Mouse (Mus musculus) kidney, postnatal 14 days (tissue): Measurements from ENCODE around the gene Ranbp9.
"Not testable (repeated sequence)": the region's sequence is repeated elsewhere in the genome, so short reads cannot be mapped to it uniquely, and the experiment has no call there.

Source experiments
- DNase-seq: peaks from one replicate; pipeline ENCODE4 v3.0.0; 2022; ENCODE audit warnings: mixed read lengths

The Ranbp9 gene

DNA sequence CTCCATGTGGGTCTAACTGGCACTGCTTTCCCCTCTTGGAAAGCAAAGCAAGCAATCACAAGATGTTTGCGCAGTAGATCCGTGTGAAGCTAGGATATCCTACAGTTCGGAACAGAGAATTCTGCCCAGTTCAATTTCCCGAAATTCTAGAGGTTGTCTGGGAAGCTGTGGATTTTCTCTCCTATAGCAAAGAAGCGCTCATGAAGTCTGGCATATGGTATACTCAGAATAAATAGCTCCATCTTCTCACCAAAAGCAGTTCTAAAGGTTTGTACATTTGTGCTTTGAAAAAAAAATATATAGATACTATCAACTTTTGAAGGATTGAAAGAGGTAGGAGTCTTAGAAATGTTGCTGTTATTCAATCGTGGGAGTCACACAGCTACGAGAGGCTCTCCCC is 14.6 kb upstream of the Ranbp9 start:
- DNase-seq = no peak

DNA sequence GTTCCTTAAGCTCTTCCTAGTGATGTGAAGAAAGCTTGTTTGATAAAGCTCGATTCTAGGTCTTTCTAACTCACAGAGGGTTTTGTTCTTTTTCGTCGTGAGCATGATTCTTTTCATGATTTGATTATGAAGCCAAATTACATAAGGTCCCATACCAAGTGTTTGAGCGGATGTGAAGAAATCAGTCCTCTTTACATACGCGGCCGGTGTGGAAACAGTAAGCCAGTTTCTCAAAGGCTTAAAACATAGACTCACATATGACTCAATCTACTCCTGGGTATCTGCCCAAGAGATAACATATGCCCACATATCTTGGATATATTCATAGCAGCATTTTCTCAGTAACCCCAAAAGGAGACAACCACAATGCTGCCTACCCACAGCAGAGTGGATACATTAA is 12.6 kb upstream of the Ranbp9 start:
- DNase-seq = no peak

DNA sequence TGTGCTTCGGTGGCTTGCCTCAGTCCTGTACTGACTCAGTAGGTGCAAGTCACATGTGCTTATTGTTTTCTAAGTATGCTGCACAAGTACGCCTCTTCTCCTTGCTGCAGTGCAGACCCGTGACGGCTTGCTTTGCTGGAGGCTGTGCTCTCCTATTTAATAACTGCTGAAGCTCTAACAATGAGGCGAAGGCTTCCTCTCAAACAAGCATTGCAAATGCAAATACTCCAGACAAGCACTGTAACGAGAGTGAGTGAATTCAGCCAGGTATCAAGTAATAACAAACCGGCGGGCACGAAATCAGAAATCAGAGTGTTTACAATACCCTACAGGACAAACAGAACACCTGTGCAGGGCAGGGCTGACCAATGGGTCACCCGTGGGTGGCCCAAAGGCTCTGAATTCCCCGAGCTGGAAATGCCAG is 12.0 kb upstream of the Ranbp9 start:
- DNase-seq = no peak

DNA sequence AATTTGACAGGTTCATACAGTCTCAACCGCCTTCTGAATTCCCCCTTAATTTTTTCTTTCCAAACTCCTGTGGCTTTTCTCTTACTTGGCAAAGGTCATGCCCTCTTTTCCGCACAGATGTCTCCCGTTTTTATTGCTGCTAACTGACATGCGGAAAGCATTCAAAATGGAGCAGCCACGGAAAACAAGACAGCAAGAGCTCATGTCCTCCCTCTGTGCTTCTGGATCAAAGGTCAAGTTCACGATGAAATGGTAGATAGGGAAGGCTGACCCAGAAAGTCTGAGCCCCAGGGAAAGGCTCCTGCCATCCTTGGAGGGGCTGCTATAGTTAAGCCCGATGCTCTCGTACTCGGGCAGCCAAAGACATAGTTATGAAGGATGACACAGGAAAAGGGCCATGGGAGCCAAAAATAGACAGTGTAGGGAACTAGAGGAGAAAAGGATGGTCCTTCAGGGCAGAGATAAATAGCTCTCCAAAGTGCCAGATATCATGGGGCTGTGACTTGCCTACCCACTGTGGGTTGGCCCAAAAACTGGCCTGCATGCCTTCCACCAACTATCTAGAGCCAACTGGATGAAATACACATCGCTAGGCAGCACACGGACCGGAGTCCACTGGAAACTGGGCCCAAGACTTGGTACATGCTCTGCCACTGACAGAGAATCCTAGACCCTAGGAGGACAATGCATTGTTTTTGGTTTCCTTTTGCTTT is 5.6 kb upstream of the Ranbp9 start:
- no peak for DNase-seq

DNA sequence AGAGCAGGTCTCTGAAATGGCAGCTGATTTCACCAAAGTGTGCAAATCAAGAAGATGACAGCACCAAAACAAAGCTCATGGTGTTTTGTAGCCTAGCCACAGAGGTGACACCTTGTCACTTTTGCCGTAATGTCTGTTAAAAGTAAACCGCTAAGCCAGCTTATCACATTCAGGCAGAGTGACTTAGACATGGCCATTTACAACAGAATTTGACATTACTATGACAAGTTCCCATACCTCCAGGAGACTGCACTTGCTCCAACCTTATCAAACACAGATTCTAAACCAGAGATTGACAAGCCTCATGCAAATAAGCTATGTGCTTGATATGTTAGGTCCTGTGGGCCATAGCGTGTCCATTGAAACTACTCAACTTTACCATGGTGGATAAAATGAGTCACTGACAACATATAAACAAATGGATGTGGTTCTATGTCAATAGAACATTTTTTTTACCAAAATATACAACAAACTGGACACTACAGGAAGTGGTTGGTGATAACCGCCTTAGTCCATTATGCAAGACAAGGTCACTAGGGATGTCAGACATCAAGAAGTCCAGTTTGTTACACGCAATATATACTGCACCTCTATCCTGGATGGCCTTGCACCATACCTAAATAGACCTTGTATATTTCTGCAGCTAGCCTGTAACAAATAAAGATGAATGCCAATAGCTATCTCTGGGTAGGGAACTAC is 4.3 kb upstream of the Ranbp9 start:
- no peak for DNase-seq

DNA sequence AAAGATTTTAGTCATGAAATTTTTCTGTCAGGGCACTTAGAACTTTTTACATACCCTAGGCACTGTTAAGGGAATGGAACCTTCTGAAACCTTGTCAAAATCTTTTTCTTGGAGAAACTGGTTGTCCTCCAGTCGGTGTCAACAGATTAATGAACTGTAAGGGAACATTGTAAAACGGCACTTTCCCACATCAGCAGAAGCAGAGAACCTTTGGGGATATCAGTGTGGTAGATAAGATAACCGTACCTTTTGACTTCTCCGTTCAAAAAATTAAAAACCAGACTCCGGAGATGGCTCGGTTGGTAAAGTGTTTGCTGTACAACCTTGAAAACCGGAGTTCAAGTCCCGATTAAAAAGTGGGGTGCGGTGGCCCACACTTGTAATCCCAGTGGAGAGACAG is 1.7 kb upstream of the Ranbp9 start:
- no peak for DNase-seq

DNA sequence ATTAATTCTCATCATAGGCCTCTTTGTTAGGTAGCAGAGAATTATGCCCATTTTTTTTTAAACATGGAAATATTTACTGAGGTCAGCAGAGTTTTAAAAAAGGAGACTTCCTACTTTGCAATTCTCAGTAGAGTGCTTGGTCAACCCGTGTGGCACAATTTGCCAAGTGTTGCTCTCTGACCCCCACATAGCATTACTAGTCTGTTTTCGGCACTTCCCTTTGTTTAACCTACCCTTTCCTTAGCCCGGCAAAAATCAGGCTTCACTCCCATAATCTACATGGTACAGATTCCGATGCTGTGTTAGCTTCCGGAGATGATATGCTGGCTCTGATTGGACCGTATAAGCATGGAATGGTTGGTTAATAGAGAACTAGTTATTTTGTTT is 770 bp upstream of the Ranbp9 start:
- DNase-seq = peak; percentile 30

DNA sequence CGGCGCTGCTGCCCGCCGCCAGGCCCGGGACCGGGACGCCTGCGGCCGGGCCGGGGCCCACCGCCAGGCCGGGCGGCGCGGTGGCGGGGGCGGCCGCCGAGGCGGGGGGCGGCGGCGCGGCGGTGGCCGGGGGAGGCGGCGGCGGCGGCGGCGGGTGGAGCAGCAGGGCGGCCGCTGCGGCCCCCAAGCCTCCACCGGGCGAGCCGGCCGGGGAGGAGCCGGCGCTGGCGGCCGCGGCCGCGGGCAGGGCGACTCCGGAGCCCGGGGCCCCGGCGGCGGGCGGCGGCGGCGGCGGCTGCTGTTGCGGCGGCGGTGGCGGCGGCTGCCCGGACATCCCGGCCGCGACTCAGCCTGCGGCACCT is 506 bp downstream of the Ranbp9 start:
- DNase-seq = no peak

DNA sequence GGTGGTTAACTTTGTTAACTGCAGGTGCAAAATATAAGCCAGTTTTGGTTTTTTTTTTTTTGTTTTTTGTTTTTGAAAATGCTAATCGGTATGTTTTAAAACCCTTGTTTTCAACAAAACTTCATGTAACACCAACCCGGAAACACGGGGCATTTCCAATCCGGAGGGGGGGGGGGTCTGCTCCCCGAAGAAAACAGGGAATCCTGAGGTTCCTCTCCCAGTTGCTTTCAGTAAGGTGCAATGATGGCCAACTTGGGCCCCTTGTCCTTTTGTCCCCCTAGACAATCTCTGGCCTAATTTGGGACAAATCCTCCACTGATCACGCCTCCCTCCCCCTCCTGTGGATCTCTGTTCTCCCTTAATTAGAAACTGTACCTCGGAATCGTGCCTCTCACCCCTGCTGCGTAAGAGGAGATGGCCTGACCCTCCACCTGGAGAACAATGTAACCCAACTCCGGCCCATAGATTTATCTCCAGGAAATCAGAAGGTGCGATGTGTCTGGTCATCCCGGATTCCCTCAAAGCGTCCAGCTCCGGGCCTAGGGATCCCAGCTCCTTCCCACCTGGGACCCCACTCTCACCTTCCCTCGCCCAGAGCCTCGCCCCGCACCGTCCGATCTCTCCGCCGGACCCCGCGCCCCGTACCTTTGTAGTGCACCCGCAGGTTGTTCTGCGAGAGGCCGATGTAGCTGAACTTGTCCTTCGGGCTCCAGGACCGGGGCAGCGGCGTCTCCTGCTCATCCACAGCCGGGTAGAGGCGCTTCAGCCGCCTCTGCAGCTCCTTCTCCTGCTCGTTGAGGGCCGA is 1.1 kb downstream of the Ranbp9 start:
- DNase-seq = peak; percentile 37

DNA sequence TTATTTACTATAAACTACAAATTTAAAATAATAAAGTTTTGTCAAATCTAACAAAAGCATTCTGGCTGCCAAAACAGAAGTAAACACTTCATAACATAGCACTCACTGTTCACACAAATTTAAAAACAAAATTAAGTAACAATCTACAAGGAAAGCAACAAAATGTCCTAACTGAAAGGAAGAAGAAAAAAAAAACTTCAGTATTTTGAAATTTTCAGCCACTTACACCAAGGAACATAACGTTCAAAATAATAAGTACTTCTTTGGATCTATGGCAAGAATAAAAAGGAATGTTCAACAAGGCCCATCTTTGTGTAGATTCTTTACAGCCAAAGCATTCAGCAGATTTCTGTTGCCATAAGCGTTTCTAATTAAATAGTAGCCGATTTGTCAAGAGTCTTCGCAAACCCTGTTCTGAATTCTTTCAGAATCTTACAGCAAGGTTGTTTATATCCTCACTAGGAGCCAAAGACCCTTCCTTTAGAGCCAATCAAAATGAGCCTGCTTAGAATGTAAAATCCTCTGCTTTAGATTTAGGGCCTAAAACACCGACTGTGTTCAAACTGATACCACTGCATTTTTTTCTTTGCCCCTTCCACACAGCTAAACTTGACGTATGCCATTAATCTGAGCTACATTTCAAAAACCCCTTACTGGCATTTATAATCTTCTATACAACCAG is 1.9 kb downstream of the Ranbp9 start:
- DNase-seq = no peak

DNA sequence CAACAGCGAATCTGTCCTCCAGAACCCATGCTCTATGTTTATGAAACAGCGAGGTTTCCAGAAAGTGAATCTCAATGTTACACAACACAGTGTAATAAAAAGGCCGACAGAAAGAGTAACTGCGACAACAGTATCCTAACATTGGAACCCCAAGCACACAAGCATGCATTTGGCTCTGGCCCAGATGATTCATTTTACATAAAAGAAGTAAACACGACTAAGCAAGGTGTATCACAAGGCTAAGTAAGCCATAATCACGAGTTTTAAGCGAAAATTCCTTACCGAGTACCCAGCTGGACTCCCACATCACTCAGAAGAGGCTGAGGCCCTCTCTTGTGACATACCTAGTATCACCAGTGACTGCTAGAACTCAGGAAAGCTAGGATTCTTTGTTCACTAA is 2.5 kb downstream of the Ranbp9 start:
- peak; percentile 33 for DNase-seq

DNA sequence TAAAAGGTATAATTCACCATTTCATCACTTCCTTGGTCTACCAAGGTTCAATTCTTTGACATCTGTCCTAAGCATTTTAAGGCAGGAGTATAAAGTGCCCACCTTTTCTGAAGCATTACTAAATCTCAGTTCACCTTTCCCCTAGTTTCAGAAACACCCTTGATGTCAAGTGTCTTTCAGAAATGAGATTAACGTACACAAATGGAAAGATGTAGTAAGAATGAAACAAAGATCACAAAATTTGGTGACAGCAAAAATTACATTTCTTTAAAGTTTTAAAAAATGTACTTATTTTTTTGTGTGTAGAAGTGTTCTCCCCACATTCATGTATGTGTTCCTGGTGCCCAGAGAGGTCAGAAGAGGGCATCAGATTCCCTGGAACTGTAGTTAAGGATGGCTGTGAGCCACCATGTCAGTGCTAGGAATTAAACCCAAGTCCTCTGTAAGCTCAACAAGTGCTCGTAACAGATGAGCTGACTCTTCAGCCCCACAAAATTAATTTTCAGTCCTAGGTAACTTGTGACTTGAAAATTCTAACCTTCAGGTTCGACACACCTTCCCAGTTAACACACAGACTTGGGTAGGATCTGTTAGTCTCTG is 3.9 kb downstream of the Ranbp9 start:
- DNase-seq = no peak

DNA sequence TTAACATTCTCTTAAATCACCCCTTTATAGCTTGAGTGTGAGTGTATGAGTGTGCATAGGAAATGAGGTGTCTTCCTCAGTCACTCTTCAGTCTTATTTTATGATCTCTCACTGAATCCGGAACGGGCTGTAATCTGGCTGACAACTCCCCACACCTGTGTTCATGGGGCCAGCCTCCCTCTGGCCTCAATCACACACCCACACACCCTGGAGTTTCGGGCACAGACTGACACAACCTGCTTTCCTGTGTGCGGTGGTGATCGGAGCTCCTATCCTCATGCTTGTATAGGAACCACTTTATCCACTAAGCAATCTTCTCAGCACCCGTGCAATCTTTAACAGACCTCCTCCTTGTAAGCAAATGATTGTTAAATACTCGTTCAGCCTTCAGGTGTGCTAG is 4.9 kb downstream of the Ranbp9 start:
- no peak for DNase-seq

DNA sequence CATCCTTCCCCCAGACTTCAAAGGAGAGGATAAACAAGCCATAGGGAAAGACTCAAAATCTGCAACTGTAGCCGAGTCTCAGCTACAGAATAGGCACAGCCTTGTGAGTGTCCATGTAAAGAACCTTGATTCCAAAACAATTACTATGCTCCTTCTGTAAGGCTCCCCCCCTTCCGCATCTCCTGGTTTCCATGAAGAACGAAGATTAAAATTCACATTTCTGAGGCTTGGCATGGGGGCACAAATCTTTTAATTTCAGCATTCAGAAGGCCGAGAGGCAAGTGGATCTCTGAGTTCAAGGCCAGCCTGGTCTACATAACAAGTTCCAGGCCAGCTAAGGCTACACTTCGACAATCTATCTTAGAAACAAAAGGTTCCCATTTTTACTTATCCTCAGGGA is 6.4 kb downstream of the Ranbp9 start:
- no peak for DNase-seq

DNA sequence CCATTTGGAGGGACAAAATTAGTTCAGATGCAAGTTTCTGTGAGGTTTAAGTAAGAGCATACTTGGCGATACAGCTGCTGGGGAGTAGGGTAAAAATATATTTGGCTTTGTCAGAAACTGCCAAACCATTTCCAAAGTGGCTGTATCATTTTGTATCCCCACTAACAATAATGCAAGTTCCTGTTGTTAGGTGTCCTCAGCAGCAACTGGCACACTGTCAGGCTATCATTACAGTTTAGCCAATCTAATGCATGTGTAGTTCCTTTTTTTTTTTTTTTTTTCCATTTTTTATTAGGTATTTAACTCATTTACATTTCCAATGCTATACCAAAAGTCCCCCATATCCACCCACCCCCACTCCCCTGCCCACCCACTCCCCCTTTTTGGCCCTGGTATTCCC is 9.2 kb downstream of the Ranbp9 start:
- DNase-seq = not testable (repeated sequence)

DNA sequence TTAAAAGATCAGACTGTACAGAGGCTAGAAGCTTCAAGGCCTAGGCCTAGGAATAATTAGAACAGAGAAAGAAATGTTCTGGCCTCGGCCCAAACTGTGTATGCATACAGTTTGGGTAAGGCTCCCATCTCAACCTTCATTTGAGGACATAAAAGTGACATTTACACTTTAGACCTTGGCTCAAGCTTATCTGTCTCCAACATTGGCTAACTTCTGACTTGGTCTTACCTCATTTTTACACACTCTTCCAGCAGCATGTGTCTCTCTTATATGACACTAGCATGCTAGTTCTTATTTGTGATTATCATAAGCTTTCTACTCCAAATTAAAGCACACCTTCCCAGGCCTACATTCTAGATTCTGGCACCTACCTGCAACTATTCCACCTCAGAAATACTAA is 11.5 kb downstream of the Ranbp9 start:
- DNase-seq = no peak

DNA sequence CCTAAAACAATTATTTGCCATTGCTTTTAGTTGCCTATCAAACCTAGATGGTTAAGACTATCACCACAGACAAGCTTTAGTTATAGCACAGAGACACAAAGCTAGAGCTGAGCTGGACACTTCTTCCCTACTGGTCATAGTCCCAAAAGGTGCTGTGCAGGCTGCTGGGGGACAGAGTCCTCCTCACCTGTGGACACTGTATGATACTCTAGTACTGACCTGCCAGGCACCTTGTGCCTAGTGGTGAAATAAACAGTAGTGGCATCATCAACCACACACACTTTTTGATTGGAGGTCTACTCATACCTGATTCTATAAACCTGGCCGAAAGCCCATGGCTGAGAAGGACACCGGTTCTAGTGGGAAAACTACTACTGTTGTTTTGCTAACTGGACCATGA is 16.5 kb downstream of the Ranbp9 start:
- no peak for DNase-seq

DNA sequence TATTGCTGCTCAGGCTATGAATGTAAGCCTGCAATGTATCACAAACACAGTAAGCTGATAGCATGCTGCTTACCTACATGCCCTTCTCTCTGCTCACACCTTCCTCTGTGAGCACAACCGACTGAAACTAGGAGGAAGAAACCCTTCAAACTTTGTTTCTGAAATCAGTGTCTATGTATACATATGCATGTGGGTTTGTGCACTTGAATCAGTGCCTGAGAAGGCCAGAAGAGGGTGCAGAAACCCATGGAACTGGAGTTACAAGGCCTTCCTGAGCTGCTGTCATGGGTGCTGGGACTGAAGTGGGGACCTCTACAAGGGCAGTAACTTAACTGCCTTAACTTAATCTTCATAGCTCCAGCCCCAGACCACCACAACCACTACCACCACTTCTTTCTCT is 23.9 kb downstream of the Ranbp9 start:
- no peak for DNase-seq

DNA sequence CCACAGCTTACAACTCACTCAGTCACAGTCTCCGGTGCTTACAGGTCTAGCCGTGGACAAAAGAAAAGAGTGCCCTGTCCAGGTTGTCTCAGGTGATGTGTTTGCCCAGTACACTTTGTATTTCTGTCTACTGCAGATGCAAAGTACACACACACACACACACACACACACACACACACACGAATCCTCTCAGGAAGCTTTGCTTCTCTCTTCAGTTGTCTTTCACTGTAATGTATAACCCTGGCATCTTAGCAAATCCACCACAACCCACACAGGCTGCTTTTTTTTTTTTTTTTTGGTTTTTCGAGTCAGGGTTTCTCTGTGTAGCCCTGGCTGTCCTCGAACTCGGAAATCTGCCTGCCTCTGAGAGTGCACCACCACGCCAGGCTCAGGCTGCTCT is 26.7 kb downstream of the Ranbp9 start:
- no peak for DNase-seq

DNA sequence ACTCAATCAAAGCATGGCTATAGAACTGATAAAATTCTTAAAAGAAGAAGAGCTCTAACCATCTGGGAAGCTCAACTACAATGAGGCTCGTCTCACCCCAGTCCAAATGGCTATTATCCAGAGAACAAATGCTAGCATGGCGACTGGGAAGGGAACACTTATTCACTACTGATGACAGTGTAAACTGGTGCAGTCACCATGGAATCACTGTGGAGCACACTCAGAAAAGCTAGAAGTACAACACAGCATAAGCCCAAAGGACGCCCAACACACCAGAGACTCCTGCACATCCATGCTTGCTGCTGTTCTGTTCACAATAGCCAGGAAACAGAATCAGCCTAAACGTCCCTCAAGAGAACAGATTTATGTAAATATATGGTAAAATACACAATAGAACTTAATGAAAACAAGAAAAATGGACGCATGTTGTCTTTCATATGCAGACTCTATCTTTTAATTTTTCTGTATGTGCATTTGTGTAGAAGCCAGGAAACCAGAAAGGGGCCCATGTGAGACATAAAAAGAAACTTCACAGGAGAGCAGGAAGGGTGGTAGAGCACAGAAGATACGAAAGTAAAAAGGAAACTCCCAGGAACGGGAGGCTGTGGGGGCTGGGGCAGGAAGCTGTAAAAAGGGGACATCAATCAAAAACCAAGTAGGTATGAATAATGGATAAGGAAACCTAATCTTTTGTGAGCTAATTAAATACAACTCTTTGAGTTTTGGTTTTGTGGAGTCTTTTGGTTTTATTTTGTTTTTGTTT is 28.1 kb downstream of the Ranbp9 start:
- DNase-seq = no peak

DNA sequence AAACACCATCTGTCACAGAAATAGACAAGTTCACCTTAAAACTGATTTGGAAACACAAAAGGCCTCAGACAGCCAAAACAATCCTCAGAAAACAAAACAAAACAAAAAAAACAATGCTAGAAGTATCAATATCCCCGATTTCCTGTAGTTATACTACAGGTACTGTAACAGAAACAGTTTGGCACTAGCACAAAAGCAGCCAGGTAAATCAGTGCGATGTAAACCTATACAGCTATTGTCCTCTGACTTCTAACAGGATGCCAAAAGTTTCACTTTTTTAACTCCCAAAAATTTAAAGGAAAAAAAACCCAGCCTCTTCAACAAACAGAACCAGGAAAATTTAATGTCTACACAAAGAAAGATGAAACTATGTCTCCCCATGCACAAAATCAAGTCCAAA is 28.9 kb downstream of the Ranbp9 start:
- DNase-seq = no peak

DNA sequence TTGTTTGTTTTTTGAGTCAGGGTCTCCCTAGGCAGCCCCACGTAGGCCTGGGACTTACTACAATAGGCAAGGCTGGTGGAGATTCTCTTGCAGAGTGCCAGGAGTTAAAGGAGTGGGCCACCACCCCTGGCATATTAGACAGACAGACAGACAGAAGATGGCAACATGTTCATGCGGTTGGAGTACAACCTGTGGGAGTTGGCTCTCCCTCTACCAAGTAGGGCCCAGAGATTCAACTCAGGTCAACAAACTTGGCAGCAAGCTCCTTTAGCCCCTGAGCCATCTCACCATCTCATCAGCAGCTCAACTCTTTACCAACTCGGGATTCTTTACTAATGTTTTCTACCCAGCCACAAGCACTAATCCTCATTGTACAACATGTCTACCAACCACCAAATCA is 30.4 kb downstream of the Ranbp9 start:
- no peak for DNase-seq
